Mouse (Mus musculus) left cerebral cortex, postnatal 25 days (tissue): Measurements from ENCODE around the gene S100a6. TPM values are rescaled to one million over a fixed set of nuclear protein-coding genes. Genes with fewer than 3 reads are reported as not detected.
A peak's percentile ranks its signal among the peaks of the same experiment; 100 is the strongest.

Experiments used
- DNase-seq, 2 experiments: peaks; one replicate each; pipeline ENCODE4 v3.0.0; 2022; ENCODE audit warnings: low spot score in 2 of 2, mixed read lengths in 1 of 2
- intact Hi-C: fragments of 180-260 bp; cut with DNase I; formaldehyde crosslinking; loops from one replicate; pipeline ENCODE4 v1.15.1; 2025
- total RNA-seq, 2 experiments: library from RNA; stranded (reverse); gene quantifications; 2 replicates each; pipeline ENCODE4 v1.2.3; 2021

Gene S100a6
- 10 to 100 TPM; 24.6 to 31.1 TPM for total RNA-seq

DNA sequence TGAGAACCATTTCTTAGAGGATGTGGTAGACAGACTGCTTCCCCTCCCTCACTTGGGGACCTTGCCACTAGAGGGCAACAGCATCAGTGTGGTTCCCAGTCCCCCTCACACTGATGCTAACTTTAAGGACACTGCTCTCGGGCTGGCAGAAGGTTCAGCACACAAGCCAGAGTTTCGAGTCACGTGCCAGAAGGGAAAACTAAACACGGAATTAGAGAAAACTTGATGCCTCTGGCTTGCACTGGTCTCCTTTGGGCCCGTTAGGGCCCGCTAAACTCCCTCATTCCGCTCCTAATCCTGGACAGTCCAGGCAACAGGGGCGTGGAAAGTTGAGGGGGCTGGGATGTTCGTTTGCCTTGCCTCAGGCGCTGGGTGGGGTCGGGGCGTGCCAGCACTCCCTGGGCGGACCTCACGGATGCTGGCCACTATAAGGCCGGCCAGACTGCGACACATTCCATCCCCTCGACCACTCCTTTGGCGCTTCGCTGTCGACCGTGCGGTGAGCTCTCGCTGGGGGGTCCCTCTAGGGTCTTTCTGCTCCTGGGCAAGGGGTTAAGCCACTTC is at the start of gene S100a6:
TSS of gene S100a6 (plus strand) at position 155 of the 564 bp plus-strand sequence.
- peak; percentile 47 to 51 for DNase-seq
- intact Hi-C loops: loop anchor here (5.0 kb wide), 1 partner anchor 101 kb away; the partner anchor contains the start of genes S100a1 and S100a13

GRCm38 (mm10) chr3:90574691-90575090 is 38.0 kb upstream of the S100a6 start:
- intact Hi-C loops: no loop called here
- no peak for DNase-seq

DNA sequence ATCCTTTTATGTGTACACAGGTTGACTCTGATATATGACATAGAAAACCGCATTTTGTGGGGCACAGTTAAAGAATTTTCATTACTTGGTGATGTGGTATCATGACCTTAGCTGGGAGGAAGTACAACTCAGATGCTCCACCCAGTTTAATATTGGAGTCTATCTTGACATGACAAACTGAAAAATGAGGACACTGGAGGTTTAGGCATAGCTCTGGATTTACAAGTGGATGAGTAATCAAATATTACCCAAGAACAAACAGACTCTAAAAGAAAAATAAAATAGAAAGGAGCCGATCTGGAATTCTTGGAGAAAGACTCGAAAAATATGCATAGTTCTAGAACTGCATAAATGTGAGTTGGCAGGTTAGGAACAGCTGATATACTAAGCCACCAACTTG is 37.4 kb upstream of the S100a6 start:
- intact Hi-C loops: no loop called here
- DNase-seq: no peak

DNA sequence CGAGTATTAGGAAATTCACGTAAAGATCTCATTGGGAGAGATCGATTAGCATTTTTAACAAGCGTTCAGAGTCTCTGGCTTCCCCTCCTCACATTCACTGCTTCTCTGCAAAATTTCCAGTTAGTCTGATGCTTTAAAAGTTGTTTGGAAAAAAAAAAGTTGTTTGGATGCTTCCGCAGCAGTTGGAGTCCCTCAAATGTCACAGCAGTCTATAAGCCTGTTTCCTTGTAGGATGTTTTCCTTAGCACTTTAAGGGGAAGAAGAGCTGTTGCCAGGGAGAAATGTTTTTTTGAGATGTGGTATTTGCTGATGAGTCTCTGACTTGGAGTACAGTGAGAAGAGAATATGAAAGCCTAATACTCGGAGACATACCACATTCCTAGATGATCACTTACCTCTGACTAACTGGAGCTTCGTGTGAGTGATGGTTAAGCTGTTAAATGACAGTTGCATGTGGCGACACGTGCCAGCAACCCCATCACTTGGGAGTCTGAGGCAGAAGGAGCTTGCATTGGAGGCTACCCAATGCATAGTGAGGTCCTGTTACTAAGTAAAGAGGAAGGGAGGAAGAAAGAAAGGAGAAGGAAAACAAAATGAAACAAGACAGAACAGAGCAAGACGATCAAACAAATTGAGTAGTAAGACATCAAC is 36.2 kb upstream of the S100a6 start:
- DNase-seq: no peak
- intact Hi-C loops: no loop called here

DNA sequence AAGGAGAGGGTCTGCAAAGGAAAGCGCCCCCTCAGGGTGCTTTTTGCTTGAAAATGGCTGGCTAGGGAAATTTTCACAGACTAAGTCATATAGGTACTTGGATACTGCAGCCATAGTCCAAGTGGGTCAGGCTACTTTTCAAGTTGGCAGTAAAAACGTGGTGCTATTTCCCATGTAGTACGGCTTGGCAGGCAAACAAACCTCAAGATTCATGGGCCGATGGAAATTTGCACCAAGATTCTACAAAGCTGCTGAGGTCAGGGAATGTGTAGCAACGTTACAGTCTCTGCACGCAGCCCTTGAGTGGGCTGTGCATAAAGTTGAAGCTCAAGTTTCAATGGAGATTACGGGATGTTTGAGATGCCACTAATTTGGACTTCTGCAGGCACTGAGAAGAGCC is 33.2 kb upstream of the S100a6 start:
- intact Hi-C loops: no loop called here
- DNase-seq: no peak

DNA sequence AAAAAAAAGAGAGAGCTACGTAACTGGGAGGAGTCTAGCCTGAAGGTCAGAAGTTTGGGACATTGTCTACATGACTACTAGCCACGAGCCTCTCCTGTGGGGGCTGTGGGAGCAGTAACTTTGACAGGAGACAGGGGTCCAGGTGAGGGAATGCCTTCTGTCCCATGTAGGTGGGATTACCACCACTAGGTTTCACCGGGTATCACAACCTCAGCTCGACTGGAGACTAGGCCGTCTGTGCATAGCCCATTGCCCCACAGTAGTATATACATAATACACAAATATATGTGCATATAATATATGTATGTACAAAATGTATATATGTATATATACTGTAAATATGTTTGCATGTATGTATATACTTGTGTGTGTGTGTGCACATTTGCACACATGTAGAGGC is 31.5 kb upstream of the S100a6 start:
- intact Hi-C loops: loop anchor here (5.0 kb wide), 1 partner anchor 54 kb away; the partner anchor contains the start of gene S100a14
- no peak for DNase-seq

GRCm38 (mm10) chr3:90582156-90582555 is 30.5 kb upstream of the S100a6 start:
- intact Hi-C loops: loop anchor here (5.0 kb wide), 1 partner anchor 55 kb away; the partner anchor contains the start of gene S100a14
- no peak for DNase-seq

- intact Hi-C loops: loop anchor here (5.0 kb wide), 1 partner anchor 55 kb away; the partner anchor contains the start of gene S100a14
- DNase-seq: no peak
These were observed 30.1 kb upstream of the S100a6 start for GRCm38 (mm10) chr3:90582556-90582955.

GRCm38 (mm10) chr3:90583893-90584292 is 28.8 kb upstream of the S100a6 start:
- intact Hi-C loops: loop anchor here (5.0 kb wide), 1 partner anchor 57 kb away; the partner anchor contains the start of gene S100a14
- no peak for DNase-seq

GRCm38 (mm10) chr3:90585595-90585994 is 27.1 kb upstream of the S100a6 start:
- intact Hi-C loops: loop anchor here (1.0 to 5.0 kb wide), 4 partner anchors 30 to 122 kb away; partner anchors contain the start of genes S100a1 and S100a13
- peak; percentile 72 to 92 for DNase-seq

DNA sequence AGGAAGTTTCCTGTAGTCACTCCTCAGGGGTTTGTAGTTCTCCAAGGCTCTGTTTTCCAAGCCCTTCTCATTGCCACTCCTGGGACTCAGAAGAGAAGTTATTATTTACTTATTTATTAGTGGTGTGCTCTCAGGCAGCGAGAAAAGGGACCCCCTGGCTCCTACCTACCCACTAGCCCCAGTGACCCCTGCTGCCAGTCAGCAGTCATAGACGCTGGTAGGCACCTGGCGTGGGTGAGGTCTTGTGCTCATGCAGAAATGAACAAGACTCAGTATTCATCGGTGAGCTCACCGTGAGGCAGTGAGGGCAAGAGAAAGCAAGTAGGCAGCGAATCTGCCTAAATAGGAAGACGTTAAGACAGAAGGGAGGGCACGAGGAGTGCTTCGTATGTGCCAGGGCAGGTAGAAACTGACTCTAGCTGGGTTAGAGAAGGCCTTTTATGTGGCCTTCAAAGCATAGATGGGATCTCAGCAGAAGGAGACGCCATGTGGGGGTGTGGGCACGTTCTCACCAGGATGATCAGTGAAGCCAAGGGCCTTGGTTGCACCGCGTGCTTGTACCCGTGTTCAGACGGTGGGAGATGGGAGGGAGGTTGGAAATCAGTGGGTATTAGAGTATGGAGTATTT is 26.6 kb upstream of the S100a6 start:
- intact Hi-C loops: loop anchor here (5.0 kb wide), 2 partner anchors 74 to 121 kb away; partner anchors contain the start of genes S100a1 and S100a13

GRCm38 (mm10) chr3:90586906-90587305 is 25.8 kb upstream of the S100a6 start:
- no peak for DNase-seq
- intact Hi-C loops: loop anchor here (5.0 kb wide), 2 partner anchors 75 to 120 kb away; partner anchors contain the start of genes S100a1 and S100a13

More for the DNA sequence above, 26.6 kb upstream of the S100a6 start:
- no peak for DNase-seq

GRCm38 (mm10) chr3:90587361-90588101 is 25.2 kb upstream of the S100a6 start:
- peak; percentile 53 to 91 for DNase-seq
- intact Hi-C loops: loop anchor here (5.0 kb wide), 2 partner anchors 75 to 120 kb away; partner anchors contain the start of genes S100a1 and S100a13

DNA sequence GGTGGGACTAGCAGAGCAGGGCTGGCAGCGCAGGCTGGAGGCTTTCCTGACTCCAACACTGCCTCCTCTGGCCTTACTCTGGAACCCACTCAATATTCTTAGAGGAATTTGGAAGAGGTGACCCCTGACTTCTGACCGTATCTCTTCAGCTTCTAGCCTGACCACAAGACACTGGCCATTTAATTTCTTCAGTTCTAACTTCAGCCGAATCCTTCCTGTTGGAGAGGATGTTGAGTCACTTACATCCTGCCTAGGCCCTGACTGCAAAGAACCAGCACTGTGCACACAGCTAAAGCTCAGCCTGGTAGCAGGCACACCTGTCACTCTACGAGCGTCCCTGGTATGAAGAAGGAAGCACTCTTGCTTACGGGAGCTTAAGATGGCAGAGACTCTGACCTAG is 23.3 kb upstream of the S100a6 start:
- intact Hi-C loops: loop anchor here (5.0 kb wide), 2 partner anchors 77 to 118 kb away; partner anchors contain the start of genes S100a1 and S100a13
- no peak for DNase-seq

DNA sequence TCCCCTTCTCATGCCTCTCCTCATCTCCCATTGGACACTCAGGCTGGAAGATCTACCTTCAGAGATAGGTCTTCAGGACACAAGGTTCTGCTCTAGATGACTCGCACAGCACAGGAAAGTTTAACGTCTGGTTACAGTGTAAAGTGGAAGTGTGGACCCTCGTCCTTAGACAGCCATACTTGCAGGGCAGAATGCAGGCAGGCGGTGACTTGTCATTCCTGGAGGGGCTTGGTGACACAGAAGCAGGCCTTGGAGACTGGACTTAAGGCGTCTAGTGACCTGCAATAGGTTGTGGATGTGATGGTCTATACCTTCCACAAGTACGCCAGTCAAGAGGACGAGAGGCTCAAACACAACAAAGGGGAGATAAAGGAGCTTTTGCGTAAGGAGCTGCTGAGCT is 22.7 kb upstream of the S100a6 start, which contains the start of gene S100a2:
TSS of gene S100a2 (plus strand) at position 301 of the 400 bp plus-strand sequence.
- no peak for DNase-seq
- intact Hi-C loops: loop anchor here (5.0 kb wide), 2 partner anchors 78 to 117 kb away; partner anchors contain the start of genes S100a1 and S100a13

DNA sequence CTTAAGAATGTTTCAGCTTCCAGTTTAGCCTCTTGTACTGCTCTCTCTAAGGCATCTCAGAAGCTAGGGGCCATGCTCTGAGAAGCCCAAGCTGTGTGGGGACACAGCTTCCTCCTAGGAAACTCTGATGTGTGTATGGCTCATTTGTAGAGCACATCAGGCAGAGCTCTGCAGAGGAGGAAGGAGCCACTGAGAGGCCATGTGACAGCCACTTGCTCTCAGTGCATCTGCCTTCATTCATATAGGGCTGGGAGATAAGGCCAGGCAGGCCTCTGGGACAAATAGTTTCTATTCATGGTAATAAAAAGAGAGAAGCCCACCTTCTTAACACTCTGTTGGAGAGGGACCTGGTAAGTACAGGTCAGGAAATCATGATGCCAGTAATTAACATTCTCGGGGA is 18.2 kb upstream of the S100a6 start:
- DNase-seq: no peak
- intact Hi-C loops: no loop called here

DNA sequence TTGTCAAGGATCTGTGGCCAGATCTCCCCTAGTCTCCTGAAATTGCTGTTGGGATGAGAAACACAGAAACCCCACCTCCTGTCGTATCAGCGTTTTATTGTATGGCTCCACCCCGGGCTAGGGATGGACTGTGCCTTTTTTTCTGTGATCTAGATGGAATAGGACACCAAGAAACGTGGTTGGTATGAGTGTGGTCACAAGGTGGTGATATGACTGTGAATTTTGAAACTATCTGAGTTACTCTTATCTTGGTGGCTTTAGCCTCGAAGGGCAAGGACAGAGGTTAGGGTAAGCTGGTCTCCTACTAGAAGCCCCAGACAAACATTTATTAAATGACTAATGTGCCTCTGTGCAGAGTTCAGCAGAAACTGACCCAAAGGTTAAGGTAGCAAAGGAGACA is 17.1 kb upstream of the S100a6 start:
- intact Hi-C loops: no loop called here
- DNase-seq: no peak

DNA sequence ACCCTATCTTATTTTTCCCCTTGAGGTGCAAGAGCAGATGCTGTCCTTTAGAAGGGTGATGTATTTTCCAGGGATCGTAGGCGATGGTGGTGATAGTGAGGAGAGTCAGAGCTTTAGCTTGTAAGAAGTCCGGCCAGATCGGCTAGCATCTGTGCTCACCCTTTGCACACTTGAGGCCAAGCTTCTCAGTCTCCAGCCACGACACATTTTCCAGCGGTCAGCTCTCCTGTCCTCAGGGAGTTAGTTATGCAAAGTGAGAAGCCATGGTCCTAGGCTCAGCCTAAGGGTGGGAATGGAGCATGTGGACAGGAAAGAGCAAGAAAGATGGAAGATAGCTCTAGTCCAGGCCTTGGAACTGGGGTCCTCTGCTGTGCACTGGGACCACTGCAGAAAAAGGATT is 15.9 kb upstream of the S100a6 start:
- no peak for DNase-seq
- intact Hi-C loops: no loop called here

DNA sequence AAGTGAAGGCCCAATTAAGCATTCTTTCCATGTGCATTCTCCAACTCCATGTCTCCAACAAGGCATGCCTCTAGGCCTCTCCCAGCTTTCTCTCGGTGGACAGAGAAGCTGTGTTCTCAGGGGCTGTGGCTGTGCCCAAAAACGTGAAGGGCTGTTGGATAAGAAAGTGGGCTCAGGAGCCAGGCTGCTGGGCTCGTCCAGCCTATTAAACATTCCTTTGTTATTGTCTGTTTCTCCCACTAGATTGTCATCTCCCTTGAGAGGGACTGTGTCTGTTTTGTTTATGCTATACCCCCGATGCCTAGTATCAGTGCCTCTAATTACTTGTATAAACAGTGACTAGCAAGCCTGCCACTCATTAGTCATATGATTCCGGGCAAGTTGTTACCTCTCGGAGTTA is 14.9 kb upstream of the S100a6 start:
- no peak for DNase-seq
- intact Hi-C loops: no loop called here
